Mouse (Mus musculus) skeletal muscle tissue, adult 2 months (tissue): ENCODE data around the gene L3mbtl1.

Source experiments
- DNase-seq: peaks from one replicate; pipeline ENCODE4 v3.0.0-alpha.2; 2012; ENCODE audit warnings: low read depth, low spot score

Gene L3mbtl1

DNA sequence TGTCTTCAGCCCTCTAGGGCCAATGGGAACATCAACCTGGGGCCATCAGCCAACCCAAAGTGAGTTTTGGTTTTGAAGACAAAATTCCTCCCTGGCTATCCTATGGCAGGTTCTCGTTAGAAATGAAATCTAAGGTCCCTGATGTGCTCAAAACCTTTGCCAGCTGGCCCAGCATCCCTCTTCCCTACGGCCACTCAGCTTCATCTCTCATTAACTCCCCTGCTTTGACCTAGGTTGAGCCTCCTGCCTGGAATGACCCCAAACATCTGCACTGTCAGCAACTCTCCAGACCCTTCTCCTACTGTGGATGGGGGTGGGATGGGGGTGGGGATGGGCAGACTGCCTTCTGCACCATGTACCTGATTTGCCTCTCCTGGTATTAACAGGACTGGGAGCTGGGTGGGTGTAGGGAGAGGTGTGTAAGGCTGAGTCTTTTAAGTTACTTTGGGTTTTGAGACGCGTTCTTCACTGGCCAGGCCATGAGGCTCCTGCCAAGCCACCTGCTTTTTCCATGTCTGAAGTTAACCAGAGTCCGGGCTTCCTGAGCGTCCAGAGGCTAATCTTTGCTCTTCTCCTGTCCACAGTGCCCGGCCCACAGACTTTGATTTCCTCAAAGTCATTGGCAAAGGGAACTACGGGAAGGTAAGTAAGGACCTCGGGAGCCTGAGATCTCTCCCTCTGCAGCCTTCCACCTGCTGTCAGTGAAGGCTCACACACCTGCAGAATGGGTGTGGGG, 50.8 kb downstream of the L3mbtl1 start:
- DNase-seq, result no peak

DNA sequence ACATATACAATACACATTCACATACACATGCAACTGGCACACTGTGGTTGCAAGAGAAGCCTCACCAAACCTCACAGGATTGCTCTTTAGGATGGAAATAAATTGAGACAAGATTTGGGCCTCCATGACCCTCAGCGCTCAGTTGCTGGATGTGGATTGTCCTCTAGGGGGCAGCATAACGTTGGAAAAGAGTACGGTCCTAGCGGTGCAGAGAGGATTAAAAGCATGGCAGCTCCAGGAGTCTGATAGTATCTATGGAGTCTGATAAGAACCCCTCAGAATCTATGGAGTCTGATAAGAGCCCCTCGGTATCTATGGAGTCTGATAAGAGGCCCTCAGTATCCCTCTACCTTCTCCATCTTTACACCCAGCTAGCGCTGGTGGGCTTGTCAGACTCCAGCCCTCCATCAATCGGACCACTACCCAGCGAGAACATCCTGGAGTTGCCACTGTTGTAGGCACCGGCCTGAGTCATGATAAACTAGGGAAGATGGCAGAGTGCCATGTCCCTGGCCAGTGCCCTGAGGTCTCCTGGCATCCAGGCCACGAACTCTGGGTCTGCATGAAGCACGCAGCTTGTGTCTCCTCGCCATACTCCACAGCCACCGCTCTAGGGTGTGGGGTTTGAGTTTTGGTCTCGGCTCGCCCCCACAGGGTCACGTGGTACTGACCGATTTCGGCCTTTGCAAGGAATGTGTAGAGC, 55.4 kb downstream of the L3mbtl1 start:
- peak; percentile 27 for DNase-seq

DNA sequence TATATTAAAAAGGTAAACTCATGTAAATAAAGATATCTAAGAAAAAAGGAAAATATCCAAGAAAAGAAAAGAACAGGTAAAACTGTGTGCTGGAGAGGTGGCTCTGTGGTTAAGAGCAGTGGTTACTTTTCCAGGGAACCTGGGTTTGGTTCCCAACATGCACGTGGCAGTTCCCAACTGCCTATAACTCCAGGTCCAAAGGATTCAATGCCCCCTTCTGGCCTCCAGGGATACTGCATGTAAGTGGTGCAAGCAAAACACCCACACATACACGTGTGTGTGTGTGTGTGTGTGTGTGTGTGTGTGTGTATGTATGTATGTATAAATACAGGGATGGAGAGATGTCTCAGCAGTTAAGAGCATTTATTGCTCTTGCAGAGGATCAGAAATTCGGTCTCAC, 56.5 kb downstream of the L3mbtl1 start:
- no peak for DNase-seq

DNA sequence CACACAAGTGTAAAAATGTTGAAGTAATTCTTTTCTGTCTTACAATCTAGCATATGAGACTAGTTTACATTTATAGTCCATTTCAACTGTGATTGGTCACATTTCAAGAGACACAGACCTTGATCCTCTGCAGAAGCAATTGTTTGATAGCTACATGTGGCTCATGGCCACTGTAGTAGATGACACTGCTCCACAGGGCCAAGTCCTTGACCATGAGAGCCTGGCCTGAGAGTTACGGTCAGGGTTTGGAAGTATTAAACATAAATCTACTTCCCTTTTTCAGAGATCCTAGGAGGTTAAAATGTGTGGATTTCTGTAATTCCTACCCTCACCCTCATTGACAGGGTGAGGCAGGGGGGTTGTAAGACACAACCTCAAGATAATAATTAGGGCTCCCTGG, 57.8 kb downstream of the L3mbtl1 start:
- no peak for DNase-seq

DNA sequence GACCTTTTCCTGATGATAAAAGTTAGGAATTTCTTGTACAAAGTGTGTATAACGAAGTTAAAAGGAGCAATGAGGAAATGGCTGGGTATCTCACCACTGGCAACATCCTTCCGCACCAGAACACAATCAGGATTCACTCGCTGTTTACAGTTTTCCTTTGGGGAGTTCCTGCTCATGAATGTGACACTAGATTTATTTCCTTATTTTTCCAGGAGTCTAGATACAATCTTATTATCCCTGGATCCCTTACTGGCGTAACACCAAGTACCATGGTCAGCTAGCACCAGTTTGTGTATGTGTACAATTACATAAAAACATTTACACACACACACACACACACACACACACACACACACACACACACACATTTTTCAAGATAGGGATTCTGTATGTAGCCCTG, 64.0 kb downstream of the L3mbtl1 start:
- no peak for DNase-seq

DNA sequence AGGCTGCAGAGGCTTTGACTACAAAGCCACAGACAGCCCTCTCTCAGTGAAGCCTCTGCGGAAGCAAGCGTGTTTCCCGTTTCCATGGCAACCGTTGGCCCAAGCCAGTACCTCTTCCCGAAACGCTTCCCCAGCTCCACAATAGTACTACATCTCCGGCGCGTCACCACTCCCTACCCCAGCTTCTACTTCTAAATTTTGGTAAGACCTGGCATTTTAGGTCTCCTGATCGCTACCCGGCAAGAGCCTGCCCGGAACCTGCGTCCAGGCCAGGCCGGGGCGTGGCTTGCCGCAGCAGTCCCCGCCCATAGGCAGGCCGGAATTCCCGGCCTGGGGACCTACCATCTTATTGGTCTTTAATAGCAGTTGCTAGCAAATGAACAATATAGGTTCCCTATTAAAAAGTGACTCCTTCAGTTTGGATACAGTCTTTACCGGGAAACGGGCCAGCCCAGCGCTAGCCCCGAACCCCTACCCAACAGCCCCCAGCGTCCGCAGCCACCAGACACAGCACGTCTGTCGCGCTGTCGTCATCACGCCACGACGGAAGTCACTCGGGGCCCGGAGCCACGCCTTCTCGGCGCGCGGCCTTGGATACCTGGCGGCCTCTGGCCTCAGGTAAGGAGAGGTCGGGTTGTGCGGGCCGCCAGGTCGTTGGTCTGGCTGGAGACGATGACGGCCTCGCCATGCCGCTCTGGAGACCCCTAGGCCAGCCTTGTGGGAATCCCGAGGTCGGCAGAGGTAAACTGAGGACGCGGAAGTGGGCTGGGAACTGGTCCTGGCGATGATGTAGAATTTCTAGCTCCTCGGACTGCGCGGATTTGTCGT, 73.9 kb downstream of the L3mbtl1 start, which contains the start of gene Ift52:
TSS of gene Ift52 (plus strand) at position 439 of the 828 bp plus-strand sequence.
- peak; percentile 73 for DNase-seq
